Mouse (Mus musculus) gastrocnemius, adult 8-10 months (tissue): ENCODE measurements around the gene Ptprj. TPM values are rescaled to one million over a fixed set of nuclear protein-coding genes. Genes with fewer than 3 reads are reported as not detected.
"Not testable (repeated sequence)": the region's sequence is repeated elsewhere in the genome, so short reads cannot be mapped to it uniquely, and the experiment has no call there.

Experiments
- DNase-seq, 2 experiments: peaks; one replicate each; pipeline ENCODE4 v3.0.0; 2022; ENCODE audit warnings: low spot score in 2 of 2
- total RNA-seq, 4 experiments: library from RNA; stranded (reverse); gene quantifications; 2 replicates each; pipeline ENCODE4 v1.2.4; 2022

Gene Ptprj
- total RNA-seq, 4 experiments from 2014 or later, result 1.3 to 3.1 (median 2.1) TPM

DNA sequence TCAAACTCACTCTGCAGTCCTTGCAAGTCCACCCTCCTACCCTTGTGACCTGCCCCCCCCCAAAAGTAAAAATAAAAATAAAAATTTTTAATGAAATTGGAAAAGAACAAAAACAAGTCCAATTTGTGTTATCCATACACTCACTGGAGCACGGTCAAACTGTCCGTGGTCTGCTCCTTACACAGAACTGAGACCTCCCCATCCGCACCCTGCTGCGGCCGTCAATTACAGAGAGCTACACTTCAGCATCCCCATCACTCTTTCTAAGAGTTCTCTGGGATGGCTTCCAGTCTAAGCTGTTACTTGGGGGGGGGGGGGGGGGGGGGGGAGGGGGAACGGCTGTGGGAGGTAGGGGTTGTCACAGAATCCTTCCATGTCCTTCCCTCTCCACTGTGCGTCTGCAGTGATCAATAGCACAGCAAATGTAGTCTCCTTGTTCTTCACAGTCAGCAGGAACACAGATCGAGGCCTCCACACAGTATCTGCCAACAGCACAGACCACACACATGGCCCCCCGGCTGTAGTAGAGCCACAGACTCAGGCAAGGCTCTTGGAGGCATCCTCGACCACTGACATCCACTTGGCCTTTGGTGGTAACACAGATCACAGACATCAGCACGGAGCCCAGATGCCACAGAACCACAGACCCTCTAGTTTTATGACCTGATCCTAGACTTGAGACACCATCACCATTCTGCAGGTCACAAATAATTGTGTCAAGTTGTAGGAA is 151.3 kb downstream of the Ptprj start:
- not testable (repeated sequence) for DNase-seq

DNA sequence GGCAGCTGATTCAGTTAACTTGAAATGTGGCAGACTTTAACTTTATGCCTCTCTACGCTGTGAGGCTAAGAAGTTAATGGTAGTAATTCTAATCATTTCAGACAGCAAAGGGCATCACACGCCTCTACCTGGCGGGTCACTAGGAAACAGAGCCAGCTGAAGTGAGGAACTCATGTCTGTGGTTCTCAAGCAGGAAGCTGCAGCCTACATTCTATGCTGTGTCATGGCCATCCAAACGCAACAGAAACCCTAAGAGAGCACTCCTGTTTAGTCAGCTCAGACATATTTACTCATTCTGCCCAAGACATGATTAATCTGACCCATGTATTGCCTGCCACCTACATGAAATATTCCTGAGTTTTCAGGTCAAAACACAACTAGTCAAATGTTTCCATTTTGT is 155.5 kb downstream of the Ptprj start:
- DNase-seq, result not testable (repeated sequence)

DNA sequence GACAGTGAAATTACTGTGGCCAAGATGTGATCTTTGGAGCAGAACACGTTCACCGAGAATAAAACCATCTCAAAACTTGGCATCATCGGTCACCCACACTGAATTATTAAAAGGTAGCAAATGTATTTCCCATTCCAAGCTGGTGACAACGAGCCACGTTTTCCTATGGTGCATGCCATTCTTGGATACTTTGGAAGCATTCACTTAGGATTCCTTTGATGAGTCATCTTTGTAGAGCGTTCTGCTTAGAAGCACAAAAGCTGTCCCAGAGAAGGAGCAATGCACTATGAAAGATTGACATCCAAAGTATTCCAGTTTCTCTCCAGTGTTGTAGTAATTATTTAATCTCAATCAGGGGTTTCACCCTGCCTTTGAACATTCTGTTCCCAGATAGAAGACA is 158.2 kb downstream of the Ptprj start:
- DNase-seq, result not testable (repeated sequence)

DNA sequence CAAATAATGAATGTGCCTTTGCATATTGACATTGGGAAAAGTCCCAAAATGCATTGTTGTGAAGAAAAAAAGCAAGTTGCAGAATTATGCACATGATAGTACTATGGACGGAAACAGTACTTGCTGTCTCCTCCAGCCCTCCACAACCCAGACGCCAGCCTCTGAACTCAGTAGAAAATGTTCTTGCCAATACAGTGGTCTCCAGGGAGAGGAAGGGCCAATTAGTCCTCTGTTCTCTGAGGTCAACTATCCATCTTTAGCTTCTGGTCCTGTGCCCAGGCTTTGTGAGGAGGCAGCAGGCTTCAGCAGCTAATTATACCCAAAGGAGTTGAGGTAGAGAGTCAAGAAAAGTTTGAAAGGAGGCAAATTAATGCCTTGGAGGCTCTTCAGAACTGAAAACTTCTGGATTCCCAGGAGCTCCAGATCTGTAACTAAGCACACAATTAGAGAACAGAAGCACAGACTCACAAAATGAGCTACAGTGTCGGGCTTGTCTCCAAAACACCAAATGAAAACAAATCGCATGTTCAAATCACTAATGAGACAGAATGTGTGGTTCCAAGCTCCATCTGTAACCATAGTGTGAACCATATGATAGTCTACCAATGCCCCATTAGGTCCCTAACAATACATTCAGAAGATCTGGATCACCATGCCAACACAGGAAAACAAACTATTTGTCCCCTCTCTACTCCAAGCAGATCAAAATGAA is 166.2 kb downstream of the Ptprj start:
- not testable (repeated sequence) for DNase-seq

DNA sequence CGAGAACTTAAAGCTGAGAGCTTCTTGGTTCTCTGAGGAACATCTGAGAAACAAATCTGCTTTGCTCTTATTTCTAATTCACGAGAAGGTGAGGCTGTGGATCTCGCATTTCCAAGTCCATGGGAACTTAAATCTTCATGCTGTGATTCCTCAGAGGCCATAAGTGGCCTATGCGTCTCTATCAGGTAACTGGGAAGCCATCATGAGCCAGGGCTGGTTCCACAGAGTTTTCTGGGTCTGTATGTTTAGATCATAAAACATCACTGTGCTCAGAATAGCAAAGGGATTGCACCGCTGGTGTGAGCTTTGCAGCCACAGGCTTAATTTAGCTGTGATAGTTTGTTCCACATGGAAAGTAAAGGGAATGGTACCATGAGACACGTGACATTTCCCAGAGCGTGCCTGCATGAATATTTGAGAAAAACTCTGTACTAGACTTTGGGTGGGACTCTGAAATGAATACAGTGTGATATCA is 181.8 kb downstream of the Ptprj start, which contains the start of gene Olfr1274-ps:
Gene Olfr1274-ps, plus strand, starts transcription at position 51 of the 475 bp plus-strand sequence.
- not testable (repeated sequence) for DNase-seq

Other genes starting within 250 kb of the Ptprj start
- not detected for gene Olfr1274-ps, start 182.0 kb downstream of the Ptprj start, total RNA-seq
- gene Nup160, start 96.6 kb upstream of the Ptprj start, total RNA-seq, result 10 to 100 TPM in 3 of 4 experiments, 1 to 10 TPM in 1; 7.2 to 15.4 (median 13.1) TPM
- gene Fnbp4, start 164.7 kb upstream of the Ptprj start, total RNA-seq, result 10 to 100 TPM in 1 of 4 experiments, 1 to 10 TPM in 3; 7.4 to 11.1 (median 9.7) TPM
- under 1 TPM; 0.13 to 0.29 (median 0.15) TPM for gene Agbl2, start 202.1 kb upstream of the Ptprj start, total RNA-seq